Mouse (Mus musculus): ENCODE data around the gene Dbf4.

DNA sequence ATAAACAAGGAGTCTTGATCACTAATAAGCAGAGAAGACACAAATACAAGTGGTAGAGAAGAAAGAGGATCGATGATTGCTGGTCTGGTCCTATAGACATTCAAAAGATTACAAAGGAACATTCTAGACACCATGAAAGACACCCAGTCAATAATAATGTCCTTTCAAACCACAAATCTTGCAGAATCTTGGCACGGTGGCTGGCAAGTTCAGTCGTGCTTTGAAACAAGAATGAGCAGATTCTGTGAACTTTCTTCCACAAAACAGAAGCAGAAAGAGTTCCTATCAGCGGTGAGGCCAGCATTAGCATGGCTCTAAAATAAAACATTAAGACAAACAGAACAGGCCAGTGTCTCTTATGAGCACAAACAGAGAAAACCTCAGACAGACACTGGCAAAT is 49.1 kb downstream of the Dbf4 start:
- no peak for TF ChIP-seq CTCF (IDR thresholded peaks at IDR 0.05; ENCODE audit: insufficient read depth, low read depth, low read length)
- TF ChIP-seq POLR2A (IDR thresholded peaks at IDR 0.05; ENCODE audit: insufficient read depth, low read depth, low read length) = no peak

Measured in olfactory bulb, adult 2 months (tissue).